Mouse (Mus musculus) thymus, postnatal 14 days (tissue): ENCODE data around the gene Abcb7.

Experiments
- DNase-seq: peaks from one replicate; pipeline ENCODE4 v3.0.0; 2021

Gene Abcb7

GRCm38 (mm10) chrX:104413183-104413983, at the start of gene Abcb7:
Gene Abcb7 (minus strand): TSS chrX:104413856.
- DNase-seq, result peak; percentile 91

GRCm38 (mm10) chrX:104461755-104462154, 48.1 kb upstream of the Abcb7 start:
- no peak for DNase-seq

- DNase-seq, result no peak
These were observed 38.8 kb upstream of the Abcb7 start for GRCm38 (mm10) chrX:104452433-104452832.

GRCm38 (mm10) chrX:104433456-104433855, 19.8 kb upstream of the Abcb7 start:
- DNase-seq, result no peak

- no peak for DNase-seq
These were observed 14.5 kb upstream of the Abcb7 start for GRCm38 (mm10) chrX:104428108-104428507.

GRCm38 (mm10) chrX:104413995-104414394, 339 bp upstream of the Abcb7 start:
- DNase-seq, result no peak

GRCm38 (mm10) chrX:104408137-104408536, 5.5 kb downstream of the Abcb7 start:
- DNase-seq, result no peak

- DNase-seq, result no peak
These were observed 11.2 kb downstream of the Abcb7 start for GRCm38 (mm10) chrX:104402463-104402862.

- DNase-seq, result no peak
These were observed 12.5 kb downstream of the Abcb7 start for GRCm38 (mm10) chrX:104401134-104401533.

GRCm38 (mm10) chrX:104397526-104397925, 16.1 kb downstream of the Abcb7 start:
- no peak for DNase-seq

GRCm38 (mm10) chrX:104359686-104360085, 54.0 kb downstream of the Abcb7 start:
- DNase-seq, result no peak

GRCm38 (mm10) chrX:104355842-104356241, 57.8 kb downstream of the Abcb7 start:
- DNase-seq, result no peak

- peak; percentile 17 for DNase-seq
These were observed 65.5 kb downstream of the Abcb7 start for GRCm38 (mm10) chrX:104348146-104348545.

- DNase-seq, result no peak
These were observed 121.9 kb downstream of the Abcb7 start for GRCm38 (mm10) chrX:104291721-104292120.

GRCm38 (mm10) chrX:104279828-104280227, 133.8 kb downstream of the Abcb7 start:
- DNase-seq, result no peak

- no peak for DNase-seq
These were observed 149.3 kb downstream of the Abcb7 start for GRCm38 (mm10) chrX:104264371-104264770.

GRCm38 (mm10) chrX:104262468-104262867, 151.2 kb downstream of the Abcb7 start:
- no peak for DNase-seq

GRCm38 (mm10) chrX:104256561-104256960, 157.1 kb downstream of the Abcb7 start:
- DNase-seq, result no peak
